Comparison of ENCODE assay signal across 10 mouse cellular contexts in the genomic region with DNA sequence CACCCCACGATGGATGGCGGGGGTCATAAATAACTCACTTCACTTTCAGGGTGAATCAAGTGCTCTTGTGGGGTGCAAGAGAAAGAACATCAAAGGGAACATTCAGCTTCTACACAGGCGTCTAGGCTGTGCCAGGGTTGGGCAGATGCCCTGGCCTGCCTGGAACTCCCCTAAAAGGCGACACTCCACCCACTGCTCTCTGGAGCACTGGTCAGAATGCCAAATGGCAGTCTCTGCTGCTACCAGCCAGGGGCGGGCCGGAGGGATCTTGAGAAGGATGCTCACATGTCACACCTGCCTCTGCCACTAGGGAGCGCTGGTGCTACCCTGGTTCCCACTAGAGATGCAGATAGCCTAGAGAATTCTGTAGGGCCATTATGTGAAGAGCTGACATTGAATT.
DNase-seq lines count a peak whose midpoint lies in the region; ATAC-seq and TF ChIP-seq lines count a peak whose summit lies in the region.
"Had no signal": no experiment of that assay in that cellular context is flagged by ENCODE, and none has a peak within 500 bp of the region (broad histone marks: within the 10 kb centered on the region; RNA-seq: fewer than 3 reads in every experiment).

No protein-coding gene starts in this region.

- no peaks in the 10 kb centered on the region for H3K9me3 ChIP-seq in intestine, postnatal 0 days (ENCODE audit: control insufficient read depth)
- H3K9me3 ChIP-seq in intestine, embryonic 16.5 days (ENCODE audit: control insufficient read depth, low read length): no peaks in the 10 kb centered on the region
- no peaks in the 10 kb centered on the region for H3K9me3 ChIP-seq in embryonic facial prominence, embryonic 11.5 days (replicated peaks; ENCODE audit: control insufficient read depth, low read length)
- no peaks in the 10 kb centered on the region for H3K9me3 ChIP-seq in neural tube, embryonic 14.5 days (ENCODE audit: control insufficient read depth, low read length)
- H3K9me3 ChIP-seq: limb, embryonic 15.5 days; stomach, embryonic 15.5 days had no signal

- TF ChIP-seq CTCF in intestine, postnatal 0 days (IDR thresholded peaks at IDR 0.05; ENCODE audit: low read depth): peak; percentile 68
- peak; percentile 56 for TF ChIP-seq CTCF in left cerebral cortex, adult 2 months (IDR thresholded peaks at IDR 0.05)

- H3K9ac ChIP-seq in intestine, postnatal 0 days (ENCODE audit: low read depth, low read length): no peak overlapping the region
- H3K9ac ChIP-seq in intestine, embryonic 16.5 days (ENCODE audit: low read depth, low read length): no peak overlapping the region
- no peak overlapping the region for H3K9ac ChIP-seq in embryonic facial prominence, embryonic 11.5 days (replicated peaks; ENCODE audit: low read length)
- no peak overlapping the region for H3K9ac ChIP-seq in neural tube, embryonic 14.5 days (replicated peaks; ENCODE audit: low read depth, low read length)
- H3K9ac ChIP-seq: limb, embryonic 15.5 days; stomach, embryonic 15.5 days had no signal

- no peak overlapping the region for H3K4me3 ChIP-seq in intestine, postnatal 0 days (ENCODE audit: low read depth, low read length)
- H3K4me3 ChIP-seq in intestine, embryonic 16.5 days (ENCODE audit: low read length): no peak overlapping the region
- no peak overlapping the region for H3K4me3 ChIP-seq in embryonic facial prominence, embryonic 11.5 days (ENCODE audit: low read depth, low read length)
- no peak overlapping the region for H3K4me3 ChIP-seq in left cerebral cortex, adult 2 months
- H3K4me3 ChIP-seq in neural tube, embryonic 14.5 days (ENCODE audit: low read depth, low read length): no peak overlapping the region
- H3K4me3 ChIP-seq: limb, embryonic 15.5 days; stomach, embryonic 15.5 days had no signal

- H3K36me3 ChIP-seq in intestine, postnatal 0 days (ENCODE audit: control insufficient read depth, insufficient read depth): no peaks in the 10 kb centered on the region
- no peaks in the 10 kb centered on the region for H3K36me3 ChIP-seq in intestine, embryonic 16.5 days (ENCODE audit: control insufficient read depth, insufficient read depth, low read length)
- no peaks in the 10 kb centered on the region for H3K36me3 ChIP-seq in embryonic facial prominence, embryonic 11.5 days (replicated peaks; ENCODE audit: control insufficient read depth, insufficient read depth, low read depth, low read length)
- no peaks in the 10 kb centered on the region for H3K36me3 ChIP-seq in neural tube, embryonic 14.5 days (ENCODE audit: control insufficient read depth, insufficient read depth, low read length)
- H3K36me3 ChIP-seq: limb, embryonic 15.5 days; stomach, embryonic 15.5 days had no signal

- H3K4me2 ChIP-seq in intestine, postnatal 0 days (replicated peaks; ENCODE audit: low read depth): no peak overlapping the region
- no peak overlapping the region for H3K4me2 ChIP-seq in intestine, embryonic 16.5 days (ENCODE audit: low read depth, low read length)
- no peak overlapping the region for H3K4me2 ChIP-seq in embryonic facial prominence, embryonic 11.5 days (ENCODE audit: low read depth, low read length)
- H3K4me2 ChIP-seq in neural tube, embryonic 14.5 days (ENCODE audit: low read depth, low read length): no peak overlapping the region
- H3K4me2 ChIP-seq: limb, embryonic 15.5 days; stomach, embryonic 15.5 days had no signal

- intact Hi-C loops in heart, postnatal 10 days (cut with DNase I): no loop called here
- intact Hi-C loops in left cerebral cortex, adult 2 months (cut with DNase I): loop anchor here (5.0 kb wide), 1 partner anchor 173 kb away; no protein-coding TSS in a partner anchor

- no peaks in the 10 kb centered on the region for H3K4me1 ChIP-seq in intestine, postnatal 0 days (replicated peaks; ENCODE audit: control insufficient read depth, insufficient read depth, low read length)
- H3K4me1 ChIP-seq in intestine, embryonic 16.5 days (ENCODE audit: control insufficient read depth, insufficient read depth, low read length): no peaks in the 10 kb centered on the region
- no peaks in the 10 kb centered on the region; the same call in 1 of the 2 replicates for H3K4me1 ChIP-seq in embryonic facial prominence, embryonic 11.5 days (ENCODE audit: control insufficient read depth, insufficient read depth, low read length)
- peaks cover 15% of the 10 kb centered on the region for H3K4me1 ChIP-seq in neural tube, embryonic 14.5 days (ENCODE audit: control insufficient read depth, insufficient read depth, low read length)
- H3K4me1 ChIP-seq: stomach, embryonic 15.5 days had no signal

- peaks cover 5% of the 10 kb centered on the region; the same call in 1 of the 2 replicates for H3K27me3 ChIP-seq in intestine, postnatal 0 days (replicated peaks; ENCODE audit: control insufficient read depth, insufficient read depth, low read length)
- H3K27me3 ChIP-seq in intestine, embryonic 16.5 days (replicated peaks; ENCODE audit: control insufficient read depth, insufficient read depth, low read length): peaks cover 9% of the 10 kb centered on the region; the same call in 1 of the 2 replicates
- no peaks in the 10 kb centered on the region; the same call in 1 of the 2 replicates for H3K27me3 ChIP-seq in embryonic facial prominence, embryonic 11.5 days (ENCODE audit: control insufficient read depth, insufficient read depth, low read length)
- H3K27me3 ChIP-seq in neural tube, embryonic 14.5 days (ENCODE audit: control insufficient read depth, insufficient read depth, low read length): no peaks in the 10 kb centered on the region
- H3K27me3 ChIP-seq: stomach, embryonic 15.5 days had no signal

- ATAC-seq in intestine, postnatal 0 days: no peak
- no peak for ATAC-seq in intestine, embryonic 16.5 days
- ATAC-seq in embryonic facial prominence, embryonic 11.5 days (replicated peaks; ENCODE audit: insufficient number of reproducible peaks, low FRiP score, low TSS enrichment, low read depth): no peak
- peak; percentile 82 for ATAC-seq in neural tube, embryonic 14.5 days (ENCODE audit: low read depth)

- WGBS in intestine, postnatal 0 days: 58% methylated on average over 7 of the region's 7 CpGs
- WGBS in intestine, embryonic 16.5 days: 63% methylated on average over 7 of the region's 7 CpGs
- WGBS in embryonic facial prominence, embryonic 11.5 days: 64% methylated on average over 7 of the region's 7 CpGs
- WGBS in neural tube, embryonic 14.5 days: 38% methylated on average over 7 of the region's 7 CpGs

- DNase-seq in adrenal gland, postnatal 25 days: peak; percentile 72
- peak; percentile 40 for DNase-seq in embryonic facial prominence, embryonic 11.5 days (ENCODE audit: low spot score)
- peak; percentile 53 to 71 for DNase-seq in heart, postnatal 10 days
- DNase-seq in left cerebral cortex, adult 2 months (ENCODE audit: extremely low spot score in 1 of 2, low spot score in 2 of 2): peak; percentile 61 to 72
- no peak for DNase-seq in natural killer cell, adult 2 months (ENCODE audit: low spot score in 2 of 2)

- H3K27ac ChIP-seq in intestine, postnatal 0 days (ENCODE audit: low read depth, low read length): no peak overlapping the region
- no peak overlapping the region for H3K27ac ChIP-seq in intestine, embryonic 16.5 days (ENCODE audit: low read length)
- no peak overlapping the region for H3K27ac ChIP-seq in embryonic facial prominence, embryonic 11.5 days (replicated peaks; ENCODE audit: low read depth, low read length)
- no peak overlapping the region for H3K27ac ChIP-seq in left cerebral cortex, adult 2 months
- no peak overlapping the region for H3K27ac ChIP-seq in neural tube, embryonic 14.5 days (ENCODE audit: low read depth, low read length)
- H3K27ac ChIP-seq: limb, embryonic 15.5 days; stomach, embryonic 15.5 days had no signal

Comparison
In these comparisons a context has a peak if more than half of its experiments do, and no peak if none do; other contexts are left out.
1. DNase-seq: peak in adrenal gland, postnatal 25 days (single experiment), embryonic facial prominence, embryonic 11.5 days (single experiment), heart, postnatal 10 days (2 of 2) and left cerebral cortex, adult 2 months (2 of 2); none in natural killer cell, adult 2 months (0 of 2).